Mouse (Mus musculus): Measurements from ENCODE around the gene Msmp. TPM values are rescaled to one million over a fixed set of nuclear protein-coding genes. Genes with fewer than 3 reads are reported as not detected.

Gene Msmp
- polyA plus RNA-seq, 1 experiment = 0.16 TPM

GRCm38 (mm10) chr4:43587681-43588080, 3.4 kb upstream of the Msmp start:
- no peak for DNase-seq (ENCODE audit: low read depth)
- TF ChIP-seq POLR2A (IDR thresholded peaks at IDR 0.05; ENCODE audit: borderline replicate concordance, extremely low read depth, insufficient read depth, insufficient read length, poor library complexity, severe bottlenecking) (no peak), CTCF (IDR thresholded peaks at IDR 0.05; ENCODE audit: borderline replicate concordance, extremely low read depth, insufficient read depth, insufficient read length) (no peak)

GRCm38 (mm10) chr4:43586411-43586810, 2.1 kb upstream of the Msmp start:
- TF ChIP-seq CTCF (IDR thresholded peaks at IDR 0.05; ENCODE audit: borderline replicate concordance, extremely low read depth, insufficient read depth, insufficient read length) (no peak), POLR2A (IDR thresholded peaks at IDR 0.05; ENCODE audit: borderline replicate concordance, extremely low read depth, insufficient read depth, insufficient read length, poor library complexity, severe bottlenecking) (no peak)

GRCm38 (mm10) chr4:43585682-43586081, 1.4 kb upstream of the Msmp start:
- TF ChIP-seq POLR2A (IDR thresholded peaks at IDR 0.05; ENCODE audit: borderline replicate concordance, extremely low read depth, insufficient read depth, insufficient read length, poor library complexity, severe bottlenecking) = no peak
- DNase-seq (ENCODE audit: low read depth) = no peak

More at GRCm38 (mm10) chr4:43586411-43586810, 2.1 kb upstream of the Msmp start:
- no peak for DNase-seq (ENCODE audit: low read depth)

GRCm38 (mm10) chr4:43583421-43583820, 873 bp downstream of the Msmp start:
- no peak for TF ChIP-seq POLR2A (IDR thresholded peaks at IDR 0.05; ENCODE audit: borderline replicate concordance, extremely low read depth, insufficient read depth, insufficient read length, poor library complexity, severe bottlenecking)
- TF ChIP-seq CTCF (IDR thresholded peaks at IDR 0.05; ENCODE audit: borderline replicate concordance, extremely low read depth, insufficient read depth, insufficient read length) = no peak
- no peak for DNase-seq (ENCODE audit: low read depth)

GRCm38 (mm10) chr4:43582241-43582640, 2.1 kb downstream of the Msmp start:
- no peak for DNase-seq (ENCODE audit: low read depth)
- TF ChIP-seq CTCF (IDR thresholded peaks at IDR 0.05; ENCODE audit: borderline replicate concordance, extremely low read depth, insufficient read depth, insufficient read length) (no peak), POLR2A (IDR thresholded peaks at IDR 0.05; ENCODE audit: borderline replicate concordance, extremely low read depth, insufficient read depth, insufficient read length, poor library complexity, severe bottlenecking) (no peak)

GRCm38 (mm10) chr4:43581381-43581780, 2.9 kb downstream of the Msmp start:
- no peak for DNase-seq (ENCODE audit: low read depth)
- TF ChIP-seq POLR2A (IDR thresholded peaks at IDR 0.05; ENCODE audit: borderline replicate concordance, extremely low read depth, insufficient read depth, insufficient read length, poor library complexity, severe bottlenecking) (no peak), CTCF (IDR thresholded peaks at IDR 0.05; ENCODE audit: borderline replicate concordance, extremely low read depth, insufficient read depth, insufficient read length) (no peak)

GRCm38 (mm10) chr4:43580721-43581120, 3.6 kb downstream of the Msmp start:
- no peak for TF ChIP-seq CTCF (IDR thresholded peaks at IDR 0.05; ENCODE audit: borderline replicate concordance, extremely low read depth, insufficient read depth, insufficient read length)
- TF ChIP-seq POLR2A (IDR thresholded peaks at IDR 0.05; ENCODE audit: borderline replicate concordance, extremely low read depth, insufficient read depth, insufficient read length, poor library complexity, severe bottlenecking) = no peak
- no peak for DNase-seq (ENCODE audit: low read depth)

GRCm38 (mm10) chr4:43579731-43580130, 4.6 kb downstream of the Msmp start:
- TF ChIP-seq POLR2A (IDR thresholded peaks at IDR 0.05; ENCODE audit: borderline replicate concordance, extremely low read depth, insufficient read depth, insufficient read length, poor library complexity, severe bottlenecking) = no peak
- no peak for TF ChIP-seq CTCF (IDR thresholded peaks at IDR 0.05; ENCODE audit: borderline replicate concordance, extremely low read depth, insufficient read depth, insufficient read length)
- DNase-seq (ENCODE audit: low read depth) = no peak

- TF ChIP-seq POLR2A (IDR thresholded peaks at IDR 0.05; ENCODE audit: borderline replicate concordance, extremely low read depth, insufficient read depth, insufficient read length, poor library complexity, severe bottlenecking) = no peak
- no peak for TF ChIP-seq CTCF (IDR thresholded peaks at IDR 0.05; ENCODE audit: borderline replicate concordance, extremely low read depth, insufficient read depth, insufficient read length)
- DNase-seq (ENCODE audit: low read depth) = no peak
These were observed 5.0 kb downstream of the Msmp start for GRCm38 (mm10) chr4:43579256-43579655.

- TF ChIP-seq POLR2A (IDR thresholded peaks at IDR 0.05; ENCODE audit: borderline replicate concordance, extremely low read depth, insufficient read depth, insufficient read length, poor library complexity, severe bottlenecking) = peak; percentile 52; the same call in 1 of the 2 replicates
- TF ChIP-seq CTCF (IDR thresholded peaks at IDR 0.05; ENCODE audit: borderline replicate concordance, extremely low read depth, insufficient read depth, insufficient read length) = peak; percentile 5; the same call in 1 of the 2 replicates
- DNase-seq (ENCODE audit: low read depth) = peak; percentile 91
These were observed 5.7 kb downstream of the Msmp start, which contains the start of the genes Rgp1 and Gba2 for GRCm38 (mm10) chr4:43578376-43579204. TSS of gene Rgp1 (plus strand) at chr4:43578715. TSS of gene Gba2 (minus strand) at chr4:43578873.

- no peak for DNase-seq (ENCODE audit: low read depth)
- TF ChIP-seq CTCF (IDR thresholded peaks at IDR 0.05; ENCODE audit: borderline replicate concordance, extremely low read depth, insufficient read depth, insufficient read length) (no peak), POLR2A (IDR thresholded peaks at IDR 0.05; ENCODE audit: borderline replicate concordance, extremely low read depth, insufficient read depth, insufficient read length, poor library complexity, severe bottlenecking) (no peak)
These were observed 6.9 kb downstream of the Msmp start for GRCm38 (mm10) chr4:43577237-43577881.

Measured in brain, embryonic 14.5 days (tissue).